16 mouse cellular contexts compared by ENCODE assay signal in the genomic region with DNA sequence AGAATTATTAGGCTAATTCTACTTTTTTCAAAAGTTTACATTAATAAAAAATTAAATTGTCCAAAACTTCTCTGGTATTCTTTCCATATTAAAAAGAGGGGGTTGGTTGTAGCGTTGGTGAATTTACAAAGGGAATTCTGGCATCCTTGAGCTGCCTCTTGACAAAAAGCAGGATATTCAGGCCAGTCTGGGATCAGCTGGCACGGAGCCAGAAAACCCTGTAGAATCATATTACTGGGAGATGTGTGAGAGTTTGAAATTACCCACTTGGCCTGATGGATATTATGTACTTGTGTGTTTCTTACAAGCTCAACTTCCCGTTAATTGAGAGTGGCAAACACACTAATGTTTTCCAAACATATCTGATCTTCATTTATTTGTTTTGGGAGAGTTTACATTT. TPM values are rescaled to one million over a fixed set of nuclear protein-coding genes. Genes with fewer than 3 reads are reported as not detected.
DNase-seq lines count a peak whose midpoint lies in the region; ATAC-seq and TF ChIP-seq lines count a peak whose summit lies in the region.
"Had no signal": no experiment of that assay in that cellular context is flagged by ENCODE, and none has a peak within 500 bp of the region (broad histone marks: within the 10 kb centered on the region; RNA-seq: fewer than 3 reads in every experiment).

No protein-coding gene starts in this region.

- DNase-seq in adrenal gland, postnatal 10 days = peak; percentile 10
- DNase-seq in adrenal gland, adult 8-10 months = no peak
- DNase-seq in heart, postnatal 4 days = peak; percentile 52
- no peak for DNase-seq in heart, adult 2 months
- DNase-seq in lung, postnatal 0 days (ENCODE audit: low spot score) = peak; percentile 17
- DNase-seq in lung, postnatal 4 days = no peak
- DNase-seq in limb, embryonic 14.5 days (ENCODE audit: low spot score) = peak; percentile 30
- no peak for DNase-seq in natural killer cell, adult 2 months (ENCODE audit: low spot score in 2 of 2)
- DNase-seq: cerebellum, adult 11-12 months had no signal

- H3K27me3 ChIP-seq in heart, adult 2 months (ENCODE audit: control insufficient read depth, insufficient read depth, low read length) = no peaks in the 10 kb centered on the region
- H3K27me3 ChIP-seq in lung, postnatal 0 days (replicated peaks; ENCODE audit: insufficient read depth, low read length) = no peaks in the 10 kb centered on the region
- no peaks in the 10 kb centered on the region for H3K27me3 ChIP-seq in limb, embryonic 14.5 days (ENCODE audit: control insufficient read depth, insufficient read depth, low read length)
- H3K27me3 ChIP-seq: heart, embryonic 15.5 days; limb, embryonic 15.5 days; midbrain, embryonic 12.5 days had no signal

- intact Hi-C loops in heart, adult 2 months (cut with DNase I) = no loop called here

- 39% methylated on average over 3 of the region's 3 CpGs for WGBS in heart, adult 2 months
- WGBS in lung, postnatal 0 days = 25% methylated on average over 3 of the region's 3 CpGs
- WGBS in limb, embryonic 14.5 days = 41% methylated on average over 3 of the region's 3 CpGs

- H3K4me1 ChIP-seq in heart, adult 2 months (ENCODE audit: control insufficient read depth, insufficient read depth, low read length) = no peaks in the 10 kb centered on the region
- H3K4me1 ChIP-seq in lung, postnatal 0 days (ENCODE audit: insufficient read depth, low read depth, low read length) = no peaks in the 10 kb centered on the region
- no peaks in the 10 kb centered on the region for H3K4me1 ChIP-seq in limb, embryonic 14.5 days (ENCODE audit: control insufficient read depth, insufficient read depth, low read length)
- H3K4me1 ChIP-seq: heart, embryonic 15.5 days; limb, embryonic 15.5 days; midbrain, embryonic 12.5 days had no signal

- no peaks in the 10 kb centered on the region for H3K79me2 ChIP-seq in heart, adult 2 months (replicated peaks; ENCODE audit: control insufficient read depth, insufficient read depth, low read length)

- TF ChIP-seq POLR2A in heart, adult 2 months (IDR thresholded peaks at IDR 0.05; ENCODE audit: insufficient read depth, low read depth, low read length) = no peak
- TF ChIP-seq POLR2A in limb, embryonic 14.5 days (IDR thresholded peaks at IDR 0.05; ENCODE audit: borderline replicate concordance, extremely low read depth, insufficient read depth, insufficient read length) = no peak

- H3K4me3 ChIP-seq in heart, adult 2 months = no peak overlapping the region
- H3K4me3 ChIP-seq in lung, postnatal 0 days (ENCODE audit: low read depth, low read length) = no peak overlapping the region
- no peak overlapping the region for H3K4me3 ChIP-seq in limb, embryonic 14.5 days (replicated peaks; ENCODE audit: low read length)
- H3K4me3 ChIP-seq: erythroblast, embryonic 14.5 days; heart, embryonic 15.5 days; limb, embryonic 15.5 days; midbrain, embryonic 12.5 days had no signal

- H3K27ac ChIP-seq in heart, adult 2 months = no peak overlapping the region
- no peak overlapping the region for H3K27ac ChIP-seq in lung, postnatal 0 days (ENCODE audit: low read length)
- no peak overlapping the region for H3K27ac ChIP-seq in limb, embryonic 14.5 days (replicated peaks; ENCODE audit: low read depth, low read length)
- H3K27ac ChIP-seq: heart, embryonic 15.5 days; limb, embryonic 15.5 days; midbrain, embryonic 12.5 days had no signal

- H3K9ac ChIP-seq in heart, adult 2 months (ENCODE audit: low read depth, low read length) = no peak overlapping the region
- H3K9ac ChIP-seq in lung, postnatal 0 days (replicated peaks; ENCODE audit: low read depth) = no peak overlapping the region
- H3K9ac ChIP-seq in limb, embryonic 14.5 days (ENCODE audit: low read depth, low read length, severe bottlenecking) = no peak overlapping the region
- H3K9ac ChIP-seq: heart, embryonic 15.5 days; limb, embryonic 15.5 days; midbrain, embryonic 12.5 days had no signal

- TF ChIP-seq EP300 in heart, adult 2 months (IDR thresholded peaks at IDR 0.05; ENCODE audit: insufficient read depth, low read depth, low read length) = no peak
- TF ChIP-seq EP300 in lung, postnatal 0 days (IDR thresholded peaks at IDR 0.05) = no peak

- no peak for TF ChIP-seq CTCF in heart, adult 2 months (IDR thresholded peaks at IDR 0.05)
- no peak for TF ChIP-seq CTCF in lung, postnatal 0 days (IDR thresholded peaks at IDR 0.05)

- H3K4me2 ChIP-seq in lung, postnatal 0 days (replicated peaks; ENCODE audit: low read depth, low read length) = no peak overlapping the region
- no peak overlapping the region for H3K4me2 ChIP-seq in limb, embryonic 14.5 days (replicated peaks; ENCODE audit: low read depth, low read length, severe bottlenecking)
- H3K4me2 ChIP-seq: heart, embryonic 15.5 days; limb, embryonic 15.5 days; midbrain, embryonic 12.5 days had no signal

- no peaks in the 10 kb centered on the region for H3K9me3 ChIP-seq in lung, postnatal 0 days (ENCODE audit: low read length)
- H3K9me3 ChIP-seq in limb, embryonic 14.5 days (ENCODE audit: control insufficient read depth, low read length) = no peaks in the 10 kb centered on the region
- H3K9me3 ChIP-seq: heart, embryonic 15.5 days; limb, embryonic 15.5 days; midbrain, embryonic 12.5 days had no signal

- H3K36me3 ChIP-seq in heart, adult 2 months (ENCODE audit: control insufficient read depth, insufficient read depth, low read length) = no peaks in the 10 kb centered on the region
- no peaks in the 10 kb centered on the region for H3K36me3 ChIP-seq in lung, postnatal 0 days (ENCODE audit: insufficient read depth, low read length)
- H3K36me3 ChIP-seq in limb, embryonic 14.5 days (ENCODE audit: control insufficient read depth, insufficient read depth, low read length) = no peaks in the 10 kb centered on the region
- H3K36me3 ChIP-seq: heart, embryonic 15.5 days; limb, embryonic 15.5 days; midbrain, embryonic 12.5 days had no signal

- ATAC-seq in lung, postnatal 0 days = no peak
- ATAC-seq in limb, embryonic 14.5 days (ENCODE audit: low FRiP score, low read depth) = no peak
- ATAC-seq: activated CD4-positive, CD25-positive, alpha-beta regulatory T cell, adult 4 months; intestine, postnatal 0 days had no signal

RNA-seq across cellular contexts. Expression of gene Nrk, which starts 46.5 kb away (rescaled TPM):
- 10 to 100 TPM in 1 of 2 experiments, 1 to 10 TPM in 1; 6.8 to 10.2 TPM for total RNA-seq in adrenal gland, postnatal 10 days (2021)
- total RNA-seq in adrenal gland, adult 8-10 months (2022) = under 1 TPM; 0.18 to 0.56 (median 0.24) TPM
- 10 to 100 TPM; 44.2 to 44.8 TPM for total RNA-seq in heart, postnatal 4 days (2021)
- total RNA-seq in heart, adult 2 months (2021) = 1 to 10 TPM in 1 of 2 experiments, under 1 TPM in 1; 0.39 to 1.4 TPM
- 0.10 and 0.23 TPM in 2 replicates for polyA plus RNA-seq in heart, adult 2 months (2012; rRNA removed)
- 3.3 and 3.9 TPM in 2 replicates for polyA plus RNA-seq in lung, postnatal 0 days (2015; fragmentation: Nextera tagmentation; extraction: Ambion mirVana)
- 55.8 and 57.6 TPM in 2 replicates for polyA plus RNA-seq in limb, embryonic 14.5 days (2012; rRNA removed)
- 63.1 and 69.9 TPM in 2 replicates for polyA plus RNA-seq in limb, embryonic 14.5 days (2014; fragmentation: Nextera tagmentation; extraction: Ambion mirVana)
- total RNA-seq: neutrophil, adult 5-6 weeks had no signal
- polyA plus RNA-seq: activated CD4-positive, CD25-positive, alpha-beta regulatory T cell, adult 4 months had no signal

Comparison
In these comparisons a context has a peak if more than half of its experiments do, and no peak if none do; other contexts are left out.
1. DNase-seq: peak in adrenal gland, postnatal 10 days (single experiment), heart, postnatal 4 days (single experiment), lung, postnatal 0 days (single experiment) and limb, embryonic 14.5 days (single experiment); none in adrenal gland, adult 8-10 months (single experiment), heart, adult 2 months (0 of 2), lung, postnatal 4 days (0 of 2) and natural killer cell, adult 2 months (0 of 2).
2. RNA of gene Nrk, which starts 46.5 kb away (total RNA-seq): 44.2 to 44.8 TPM in heart, postnatal 4 days; 6.8 to 10.2 TPM in adrenal gland, postnatal 10 days, 0.39 to 1.4 TPM in heart, adult 2 months and 0.18 to 0.56 TPM in adrenal gland, adult 8-10 months; every median in the first group is over 4 times any median in the second.